In the genomic region with DNA sequence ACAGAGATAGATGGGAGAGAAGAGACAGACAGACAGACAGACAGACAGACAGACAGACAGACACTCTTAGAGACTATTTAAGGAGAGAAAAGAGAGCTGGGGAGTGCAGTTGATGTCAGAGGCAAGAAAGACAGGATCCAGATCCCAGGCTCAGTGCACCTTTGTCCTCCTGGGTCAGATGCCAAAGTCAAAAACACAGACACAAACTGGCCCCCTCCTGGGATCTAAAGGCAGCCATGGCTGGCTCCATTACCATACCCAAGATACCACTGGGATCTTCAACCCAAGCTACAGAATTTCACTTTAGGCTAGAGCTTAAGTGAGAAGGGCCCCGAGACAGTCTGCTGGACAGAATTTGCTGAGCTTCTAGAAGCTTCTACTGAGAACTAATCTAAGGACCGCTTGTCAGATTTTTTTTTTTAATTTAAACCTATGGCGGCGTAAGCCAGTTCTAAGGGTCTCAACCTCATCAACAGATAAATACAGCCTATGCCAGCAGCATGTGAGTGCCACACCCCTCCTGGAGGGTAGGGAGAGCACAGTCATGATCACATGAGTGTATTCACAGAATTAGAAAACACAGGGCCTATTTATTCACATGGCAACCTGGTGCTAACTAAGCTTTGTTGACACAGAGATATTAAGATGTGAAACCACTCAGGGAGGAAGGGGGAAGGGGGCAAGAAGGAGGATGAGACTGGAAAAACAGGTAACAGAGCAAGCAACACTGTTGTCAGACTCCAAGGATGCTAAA, we compare ENCODE assay signal across 26 mouse cellular contexts. TPM values are rescaled to one million over a fixed set of nuclear protein-coding genes. Genes with fewer than 3 reads are reported as not detected.
A peak's percentile ranks its signal among the peaks of the same experiment; 100 is the strongest.
DNase-seq lines count a peak whose midpoint lies in the region; ATAC-seq and TF ChIP-seq lines count a peak whose summit lies in the region.
"Had no signal": no experiment of that assay in that cellular context is flagged by ENCODE, and none has a peak within 500 bp of the region (broad histone marks: within the 10 kb centered on the region; RNA-seq: fewer than 3 reads in every experiment).

No protein-coding gene starts in this region.

- TF ChIP-seq CTCF in ES-Bruce4 (IDR thresholded peaks at IDR 0.05; ENCODE audit: low read depth, low read length): no peak

- H3K4me2 ChIP-seq in heart, embryonic 16.5 days (ENCODE audit: low read depth, low read length): no peak overlapping the region
- H3K4me2 ChIP-seq in heart, embryonic 12.5 days: no peak overlapping the region
- no peak overlapping the region for H3K4me2 ChIP-seq in intestine, embryonic 16.5 days (ENCODE audit: low read depth, low read length)
- no peak overlapping the region for H3K4me2 ChIP-seq in forebrain, embryonic 11.5 days (ENCODE audit: low read depth, low read length, severe bottlenecking)
- H3K4me2 ChIP-seq: heart, embryonic 15.5 days; hindbrain, embryonic 15.5 days; midbrain, embryonic 12.5 days; neural tube, embryonic 12.5 days had no signal

- no peak for TF ChIP-seq POLR2A in ES-Bruce4 (IDR thresholded peaks at IDR 0.05; ENCODE audit: insufficient read depth, low read length)

- DNase-seq in MN1 (ENCODE audit: low spot score): peak; percentile 26
- no peak for DNase-seq in forebrain, embryonic 11.5 days (ENCODE audit: low spot score)
- DNase-seq in thymus, adult 18-20 months: no peak
- DNase-seq: adrenal gland, postnatal 25 days; cerebellum, adult 2 months; cerebellum, postnatal 14 days; gastrocnemius, postnatal 36 days; kidney, postnatal 25 days; liver; lung, postnatal 4 days; right cerebral cortex, adult 18-20 months; spleen, adult 18-20 months; thymus, postnatal 4 days had no signal

- peaks cover 32% of the 10 kb centered on the region for H3K36me3 ChIP-seq in heart, embryonic 16.5 days (ENCODE audit: control insufficient read depth, insufficient read depth)
- H3K36me3 ChIP-seq in heart, embryonic 12.5 days: peaks cover 73% of the 10 kb centered on the region
- H3K36me3 ChIP-seq in ES-Bruce4 (ENCODE audit: control insufficient read depth, insufficient read depth, low read length, poor library complexity, severe bottlenecking): peaks cover 18% of the 10 kb centered on the region
- H3K36me3 ChIP-seq in intestine, embryonic 16.5 days (ENCODE audit: control insufficient read depth, insufficient read depth, low read length): peaks cover 25% of the 10 kb centered on the region
- peaks cover under 1% of the 10 kb centered on the region; the same call in 1 of the 2 replicates for H3K36me3 ChIP-seq in forebrain, embryonic 11.5 days (ENCODE audit: control insufficient read depth, insufficient read depth, low read length)

- peaks cover 4% of the 10 kb centered on the region; the same call in 1 of the 2 replicates for H3K9me3 ChIP-seq in heart, embryonic 16.5 days (replicated peaks; ENCODE audit: control insufficient read depth, low read length)
- no peaks in the 10 kb centered on the region for H3K9me3 ChIP-seq in heart, embryonic 12.5 days (replicated peaks)
- peaks cover 13% of the 10 kb centered on the region for H3K9me3 ChIP-seq in ES-Bruce4 (replicated peaks; ENCODE audit: control insufficient read depth, insufficient read depth, low read length, poor library complexity, severe bottlenecking)
- H3K9me3 ChIP-seq in intestine, embryonic 16.5 days (ENCODE audit: control insufficient read depth, low read length): peaks cover 3% of the 10 kb centered on the region
- no peaks in the 10 kb centered on the region; the same call in 1 of the 2 replicates for H3K9me3 ChIP-seq in forebrain, embryonic 11.5 days (ENCODE audit: control insufficient read depth, low read length)
- H3K9me3 ChIP-seq: heart, embryonic 15.5 days; hindbrain, embryonic 15.5 days; midbrain, embryonic 12.5 days had no signal

- no peak overlapping the region for H3K4me3 ChIP-seq in heart, embryonic 16.5 days (ENCODE audit: low read length)
- no peak overlapping the region for H3K4me3 ChIP-seq in heart, embryonic 12.5 days
- H3K4me3 ChIP-seq in ES-Bruce4 (ENCODE audit: low read depth, low read length): no peak overlapping the region
- H3K4me3 ChIP-seq in intestine, embryonic 16.5 days (ENCODE audit: low read length): no peak overlapping the region
- no peak overlapping the region for H3K4me3 ChIP-seq in forebrain, embryonic 11.5 days (ENCODE audit: low read depth, low read length)
- H3K4me3 ChIP-seq: heart, embryonic 15.5 days; hindbrain, embryonic 10.5 days; hindbrain, embryonic 15.5 days; megakaryocyte, embryonic 14.5 days; midbrain, embryonic 12.5 days; myocyte; neural tube, embryonic 12.5 days had no signal

- TF ChIP-seq EP300 in ES-Bruce4 (IDR thresholded peaks at IDR 0.05; ENCODE audit: insufficient read depth, low read depth, low read length): no peak

- 89% methylated on average over 4 of the region's 4 CpGs for WGBS in heart, embryonic 16.5 days
- WGBS in heart, embryonic 12.5 days: 77% methylated on average over 4 of the region's 4 CpGs
- 81% methylated on average over 4 of the region's 4 CpGs for WGBS in intestine, embryonic 16.5 days
- 95% methylated on average over 4 of the region's 4 CpGs for whole genome bisulfite sequencing in forebrain, embryonic 11.5 days

- H3K27me3 ChIP-seq in heart, embryonic 16.5 days (ENCODE audit: control insufficient read depth, insufficient read depth, low read length): no peaks in the 10 kb centered on the region
- H3K27me3 ChIP-seq in heart, embryonic 12.5 days (replicated peaks): no peaks in the 10 kb centered on the region
- H3K27me3 ChIP-seq in ES-Bruce4 (ENCODE audit: control insufficient read depth, insufficient read depth, low read length, poor library complexity, severe bottlenecking): no peaks in the 10 kb centered on the region
- H3K27me3 ChIP-seq in intestine, embryonic 16.5 days (replicated peaks; ENCODE audit: control insufficient read depth, insufficient read depth, low read length): no peaks in the 10 kb centered on the region
- H3K27me3 ChIP-seq in forebrain, embryonic 11.5 days (ENCODE audit: control insufficient read depth, insufficient read depth, low read length): no peaks in the 10 kb centered on the region
- H3K27me3 ChIP-seq: heart, embryonic 15.5 days; hindbrain, embryonic 15.5 days; megakaryocyte, embryonic 14.5 days; midbrain, embryonic 12.5 days; neural tube, embryonic 12.5 days had no signal

- H3K4me1 ChIP-seq in heart, embryonic 16.5 days (ENCODE audit: control insufficient read depth, insufficient read depth, low read length): peaks cover 22% of the 10 kb centered on the region
- H3K4me1 ChIP-seq in heart, embryonic 12.5 days (replicated peaks): peaks cover 36% of the 10 kb centered on the region
- H3K4me1 ChIP-seq in ES-Bruce4 (ENCODE audit: control insufficient read depth, insufficient read depth, low read length): peaks cover 5% of the 10 kb centered on the region
- peaks cover 6% of the 10 kb centered on the region; the same call in 1 of the 2 replicates for H3K4me1 ChIP-seq in intestine, embryonic 16.5 days (ENCODE audit: control insufficient read depth, insufficient read depth, low read length)
- no peaks in the 10 kb centered on the region for H3K4me1 ChIP-seq in forebrain, embryonic 11.5 days (replicated peaks; ENCODE audit: control insufficient read depth, insufficient read depth, low read length)

- ATAC-seq in heart, embryonic 16.5 days (replicated peaks; ENCODE audit: extremely low read depth, insufficient read depth, low FRiP score): no peak
- ATAC-seq in heart, embryonic 12.5 days (ENCODE audit: insufficient number of reproducible peaks, low FRiP score): no peak
- ATAC-seq in intestine, embryonic 16.5 days: peak; percentile 39; the same call in 1 of the 2 replicates
- no peak for ATAC-seq in forebrain, embryonic 11.5 days (replicated peaks; ENCODE audit: low FRiP score)
- ATAC-seq: CD4-positive, CD25-positive, alpha-beta regulatory T cell, adult 4 months; forebrain, embryonic 14.5 days had no signal

- H3K9ac ChIP-seq in heart, embryonic 16.5 days (ENCODE audit: low read length): no peak overlapping the region
- no peak overlapping the region for H3K9ac ChIP-seq in heart, embryonic 12.5 days
- no peak overlapping the region for H3K9ac ChIP-seq in ES-Bruce4 (ENCODE audit: low read depth, poor library complexity, severe bottlenecking)
- no peak overlapping the region for H3K9ac ChIP-seq in intestine, embryonic 16.5 days (ENCODE audit: low read depth, low read length)
- no peak overlapping the region for H3K9ac ChIP-seq in forebrain, embryonic 11.5 days (ENCODE audit: low read length)
- H3K9ac ChIP-seq: heart, embryonic 15.5 days; hindbrain, embryonic 15.5 days; midbrain, embryonic 12.5 days; neural tube, embryonic 12.5 days had no signal

- peak overlapping the region; percentile 29; the same call in 1 of the 2 replicates for H3K27ac ChIP-seq in heart, embryonic 16.5 days (ENCODE audit: low read length)
- H3K27ac ChIP-seq in heart, embryonic 12.5 days (ENCODE audit: poor library complexity, severe bottlenecking): no peak overlapping the region
- 0 out of 2 replicates have a peak overlapping the region, but pooled peaks have one; percentile 35 for H3K27ac ChIP-seq in ES-Bruce4 (ENCODE audit: insufficient read depth, low read length)
- no peak overlapping the region for H3K27ac ChIP-seq in intestine, embryonic 16.5 days (ENCODE audit: low read length)
- H3K27ac ChIP-seq in forebrain, embryonic 11.5 days (ENCODE audit: low read depth, low read length): no peak overlapping the region
- H3K27ac ChIP-seq: heart, embryonic 15.5 days; hindbrain, embryonic 10.5 days; hindbrain, embryonic 15.5 days; midbrain, embryonic 12.5 days; neural tube, embryonic 12.5 days had no signal

RNA-seq across cellular contexts. Expression of gene Idh2, which starts 9.4 kb away (rescaled TPM):
- 2,779 and 2,782 TPM in 2 replicates for polyA plus RNA-seq in heart, embryonic 16.5 days (2015; fragmentation: Nextera tagmentation; extraction: Ambion mirVana)
- 1,569 and 1,607 TPM in 2 replicates for polyA plus RNA-seq in heart, embryonic 12.5 days (2016; fragmentation: Nextera tagmentation; extraction: Ambion mirVana)
- polyA plus RNA-seq in ES-Bruce4 (2011; ENCODE audit: insufficient read depth, insufficient read length, low read depth, missing spikeins): 178 and 182 TPM in 2 replicates
- 540 and 585 TPM in 2 replicates for polyA plus RNA-seq in intestine, embryonic 16.5 days (2015; fragmentation: Nextera tagmentation; extraction: Ambion mirVana)
- 403 and 425 TPM in 2 replicates for polyA plus RNA-seq in forebrain, embryonic 11.5 days (2014; fragmentation: Nextera tagmentation; extraction: Ambion mirVana)

Comparison
In these comparisons a context has a peak if more than half of its experiments do, and no peak if none do; other contexts are left out.
1. H3K27ac ChIP-seq: peak in heart, embryonic 16.5 days (single experiment) and ES-Bruce4 (single experiment); none in heart, embryonic 12.5 days (single experiment), intestine, embryonic 16.5 days (single experiment) and forebrain, embryonic 11.5 days (single experiment).